Mouse (Mus musculus) heart, adult 18-20 months (tissue): Measurements from ENCODE around the gene Hpd. TPM values are rescaled to one million over a fixed set of nuclear protein-coding genes. Genes with fewer than 3 reads are reported as not detected.
A peak's percentile ranks its signal among the peaks of the same experiment; 100 is the strongest.

ENCODE experiments used
- DNase-seq, 2 experiments: peaks; one replicate each; pipeline ENCODE4 v3.0.0; 2021 to 2022; ENCODE audit warnings: mixed read lengths in 1 of 2
- total RNA-seq, 2 experiments: library from RNA; stranded (reverse); gene quantifications; 2 replicates each; pipeline ENCODE4 v1.2.3; 2021

The Hpd gene
- total RNA-seq, 2 experiments from 2014 or later = 0.51 TPM; not detected in 1

DNA sequence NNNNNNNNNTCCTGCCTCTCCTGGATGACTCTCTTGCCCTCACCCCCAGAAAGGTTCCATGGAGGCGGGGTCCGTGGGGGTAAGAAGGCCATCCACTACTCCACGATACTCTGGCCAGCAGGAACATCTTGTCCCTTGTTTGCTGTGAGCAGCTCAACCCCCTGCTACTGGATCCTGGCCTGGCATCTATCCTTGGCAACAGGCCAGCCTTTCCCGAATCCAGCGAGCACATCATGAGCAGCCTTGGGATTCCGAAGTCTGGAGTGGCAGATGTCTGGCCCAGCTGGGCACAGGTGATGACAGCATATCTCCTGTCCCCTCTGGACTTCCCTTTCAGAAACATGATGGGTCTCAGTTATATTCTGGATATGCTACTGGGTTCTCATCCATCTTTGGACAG, 3.4 kb upstream of the Hpd start:
- no peak for DNase-seq

- peak; percentile 44 to 45 for DNase-seq
Measured at GRCm38 (mm10) chr5:123181536-123181935, 991 bp downstream of the Hpd start.

DNA sequence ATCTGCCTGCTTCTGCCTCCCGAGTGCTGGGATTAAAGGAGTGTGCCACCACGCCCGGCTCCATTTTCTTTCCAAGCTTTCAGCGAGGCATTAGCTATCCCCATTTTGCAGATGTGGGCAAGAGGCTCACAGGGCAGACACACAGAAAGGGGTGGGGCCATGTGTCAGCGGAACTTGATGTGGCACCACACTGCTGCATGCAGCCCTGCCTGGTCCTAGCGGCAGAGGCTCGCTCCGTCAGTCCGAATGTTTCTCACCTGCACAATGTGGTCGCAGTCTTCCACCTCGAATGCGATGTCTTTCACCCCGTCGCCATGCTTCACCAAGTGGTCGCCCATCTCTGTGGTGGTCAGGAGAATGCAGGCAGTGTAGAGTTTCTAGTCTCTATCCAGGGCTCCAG, 2.1 kb downstream of the Hpd start:
- DNase-seq = no peak

DNA sequence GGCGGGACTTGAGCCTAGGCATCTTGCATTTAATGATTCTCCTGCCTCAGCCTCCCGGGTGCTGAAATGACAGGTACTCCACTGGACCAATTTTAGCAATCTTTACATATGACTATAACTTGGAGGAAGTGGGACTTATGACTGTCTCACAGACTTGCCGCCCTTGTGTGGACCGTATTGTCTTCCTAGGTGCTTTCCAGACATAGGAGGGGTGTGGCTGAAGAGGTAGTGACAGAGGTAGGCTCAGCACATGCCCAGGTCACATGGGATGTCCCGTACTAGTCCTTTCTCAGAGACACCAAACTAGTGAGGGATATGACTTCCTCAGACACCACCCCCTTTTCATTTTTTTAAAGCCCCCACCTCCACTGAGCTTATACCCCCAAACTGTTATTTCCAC, 3.7 kb downstream of the Hpd start:
- DNase-seq = no peak

DNA sequence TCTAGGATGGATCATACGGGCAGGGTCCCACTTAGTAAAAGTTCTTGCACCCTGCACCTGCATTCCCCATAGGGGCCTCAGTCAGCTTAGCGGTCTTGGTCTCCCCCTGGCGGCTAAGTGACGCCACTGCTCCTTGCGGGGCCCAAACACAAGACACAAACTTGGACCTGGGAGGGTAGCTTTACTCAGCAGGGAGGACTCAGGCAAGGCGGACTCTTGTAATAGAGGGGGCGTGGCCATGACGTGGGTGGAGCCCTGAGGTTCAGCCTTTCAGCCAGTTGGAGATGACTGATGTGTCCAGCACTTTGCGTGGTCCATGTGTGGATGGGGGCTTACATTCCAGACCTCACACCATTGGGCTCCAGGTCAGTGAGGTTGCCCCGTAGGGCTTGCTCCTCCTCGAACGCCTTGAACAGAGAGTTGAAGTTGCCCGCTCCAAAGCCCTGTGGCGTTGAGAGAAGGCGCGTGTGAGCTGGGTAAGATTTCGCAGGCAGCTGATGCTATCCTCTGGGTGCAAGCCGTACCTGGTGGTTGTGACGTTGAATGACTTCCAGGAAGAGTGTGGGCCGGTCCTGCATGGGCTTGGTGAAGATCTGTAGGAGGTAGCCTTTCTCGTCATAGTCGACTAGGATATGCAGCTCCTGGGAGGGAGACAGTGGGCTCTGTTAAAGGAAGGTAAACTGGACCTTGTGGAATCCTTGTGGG, 10.7 kb downstream of the Hpd start:
- DNase-seq = peak; percentile 77 to 90

- no peak for DNase-seq
Measured at GRCm38 (mm10) chr5:123170365-123170764, 12.2 kb downstream of the Hpd start.

DNA sequence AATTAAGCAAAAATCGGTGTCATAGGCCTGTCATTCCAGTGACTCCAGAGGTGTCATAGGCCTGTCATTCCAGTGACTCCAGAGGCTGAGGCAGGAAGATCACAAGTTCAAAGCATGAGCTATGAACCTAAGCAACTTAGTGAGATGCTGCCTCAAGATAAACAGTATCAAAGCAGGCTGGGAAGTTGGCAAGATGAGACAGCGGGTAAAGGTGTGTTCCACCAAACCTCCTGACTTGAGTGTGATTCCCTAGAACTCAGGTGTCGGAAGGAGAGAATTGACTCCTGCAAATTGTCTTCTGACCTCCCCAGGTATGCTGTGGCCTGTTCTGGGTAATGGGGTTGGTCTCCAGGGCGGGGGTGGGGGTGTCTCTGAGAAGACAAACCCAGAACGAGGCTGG, 13.2 kb downstream of the Hpd start, which contains the start of gene Psmd9:
Psmd9 (plus strand) TSS at position 130 of the 400 bp plus-strand sequence.
- DNase-seq = no peak

DNA sequence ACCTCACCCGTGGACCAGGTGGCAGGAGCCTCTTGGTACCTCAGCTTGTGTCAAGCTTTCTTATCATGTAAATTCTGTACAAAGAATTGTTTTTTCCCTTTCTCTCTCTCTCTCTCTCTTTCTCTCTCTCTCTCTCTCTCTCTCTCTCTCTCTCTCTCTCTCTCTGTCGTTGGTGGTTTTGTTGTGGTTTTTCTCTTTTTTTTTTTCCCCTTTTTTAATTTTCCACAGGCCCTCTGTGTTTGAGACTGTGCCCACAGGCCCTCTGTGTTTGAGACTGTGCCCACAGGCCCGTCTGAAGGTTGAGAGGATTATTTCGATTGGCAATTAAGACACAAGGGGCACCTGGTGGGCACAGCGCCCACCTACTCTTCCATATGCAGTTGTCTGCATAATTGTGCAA, 14.9 kb downstream of the Hpd start:
- DNase-seq = no peak

GRCm38 (mm10) chr5:123166437-123166836, 16.1 kb downstream of the Hpd start:
- no peak for DNase-seq

DNA sequence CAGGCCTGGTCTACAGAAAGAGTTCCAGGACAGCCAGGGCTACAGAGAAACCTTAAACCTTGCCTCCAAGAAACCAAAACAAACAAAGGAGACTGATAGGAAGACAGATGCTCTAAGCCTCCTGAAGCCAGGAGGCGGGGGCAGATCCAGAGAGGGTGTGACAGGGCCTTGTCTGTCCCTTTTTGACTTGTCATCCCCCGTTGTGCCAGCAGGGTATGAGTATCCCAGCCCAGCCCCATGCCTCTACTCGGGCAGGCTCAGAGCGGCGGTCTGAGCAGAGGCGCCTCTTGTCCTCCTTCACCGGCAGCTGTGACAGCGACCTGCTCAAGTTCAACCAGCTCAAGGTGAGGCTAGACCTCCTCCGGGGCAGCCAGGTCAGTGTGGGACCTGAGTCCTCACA, 19.6 kb downstream of the Hpd start:
- no peak for DNase-seq

DNA sequence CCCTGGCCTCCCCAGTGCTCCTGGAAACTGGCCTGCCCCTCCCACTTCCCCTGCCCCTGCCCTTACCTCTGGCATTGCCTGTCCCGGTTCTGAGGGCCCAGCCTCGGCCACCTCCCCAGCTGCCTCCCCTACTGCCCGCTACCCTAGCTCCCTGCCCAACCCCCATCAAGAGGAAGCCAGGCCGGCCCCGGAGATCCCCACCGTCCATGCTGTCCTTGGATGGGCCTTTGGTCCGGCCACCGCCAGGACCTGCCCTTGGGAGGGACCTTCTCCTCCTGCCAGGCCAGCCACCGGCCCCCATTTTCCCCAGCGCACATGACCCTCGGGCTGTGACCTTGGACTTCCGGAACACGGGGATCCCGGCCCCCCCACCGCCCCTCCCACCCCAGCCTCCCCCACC, 22.2 kb downstream of the Hpd start:
- DNase-seq = no peak

- DNase-seq = no peak
Measured at GRCm38 (mm10) chr5:123159866-123160265, 22.7 kb downstream of the Hpd start.

DNA sequence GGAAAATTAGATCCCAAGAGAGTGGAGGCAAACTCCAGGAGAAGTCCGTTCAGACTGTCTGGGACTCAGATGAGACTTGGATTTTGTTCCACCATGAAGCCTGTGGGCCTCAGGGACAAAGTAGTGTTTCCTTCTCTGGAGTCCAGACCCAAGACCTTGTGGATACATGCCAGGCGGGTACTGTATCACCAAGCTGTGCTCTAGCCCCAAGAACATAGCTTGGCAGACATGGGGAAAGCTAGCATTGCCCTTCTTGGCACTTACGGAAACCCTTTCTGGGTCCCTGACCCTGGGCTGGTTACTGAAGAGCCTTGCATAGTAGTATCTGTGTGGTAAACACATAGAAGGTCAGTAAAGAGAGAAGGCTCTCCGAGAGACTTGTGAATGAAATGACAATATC, 23.1 kb downstream of the Hpd start:
- DNase-seq = no peak

- DNase-seq = no peak
Measured at GRCm38 (mm10) chr5:123157972-123158371, 24.6 kb downstream of the Hpd start.

DNA sequence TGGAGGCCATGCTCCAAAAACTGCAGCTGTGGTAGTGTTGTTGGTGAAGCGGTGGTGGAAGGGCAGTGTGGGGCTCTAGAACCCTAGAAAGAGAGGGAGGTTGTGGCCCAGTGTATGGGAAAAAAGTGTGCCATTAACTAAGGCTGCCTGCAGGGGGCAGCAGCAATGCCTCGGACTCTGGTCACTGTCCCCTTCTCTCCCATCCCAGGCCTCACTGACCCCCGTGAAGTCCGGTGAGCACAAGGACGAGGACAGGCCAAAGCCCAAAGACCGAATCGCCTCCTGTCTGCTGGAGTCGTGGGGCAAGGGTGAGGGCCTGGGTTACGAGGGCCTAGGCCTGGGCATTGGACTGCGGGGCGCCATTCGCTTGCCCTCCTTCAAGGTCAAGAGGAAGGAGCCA, 25.8 kb downstream of the Hpd start:
- DNase-seq = no peak

- DNase-seq = peak; percentile 66 to 78
Measured at GRCm38 (mm10) chr5:123155425-123155824, 27.1 kb downstream of the Hpd start.

- DNase-seq = no peak
Measured at GRCm38 (mm10) chr5:123152901-123153300, 29.6 kb downstream of the Hpd start.

DNA sequence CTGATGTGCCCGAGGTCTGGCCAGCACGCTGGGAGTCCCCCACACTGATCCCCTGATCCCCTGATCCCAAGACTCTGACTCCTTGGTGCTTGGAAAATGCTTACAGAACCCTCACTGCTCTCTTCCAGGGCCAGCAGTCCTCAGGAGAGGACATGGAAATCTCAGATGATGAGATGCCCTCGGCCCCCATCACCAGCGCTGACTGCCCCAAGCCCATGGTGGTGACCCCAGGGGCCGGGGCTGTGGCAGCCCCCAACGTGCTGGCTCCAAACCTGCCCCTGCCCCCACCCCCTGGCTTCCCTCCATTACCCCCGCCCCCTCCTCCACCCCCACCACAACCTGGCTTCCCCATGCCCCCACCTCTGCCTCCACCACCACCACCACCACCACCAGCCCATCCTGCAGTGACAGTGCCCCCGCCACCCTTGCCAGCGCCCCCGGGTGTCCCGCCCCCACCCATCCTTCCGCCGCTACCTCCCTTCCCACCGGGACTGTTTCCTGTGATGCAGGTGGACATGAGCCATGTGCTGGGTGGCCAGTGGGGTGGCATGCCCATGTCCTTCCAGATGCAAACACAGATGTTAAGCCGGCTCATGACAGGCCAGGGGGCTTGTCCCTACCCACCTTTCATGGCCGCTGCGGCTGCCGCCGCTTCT, 30.7 kb downstream of the Hpd start:
- no peak for DNase-seq

DNA sequence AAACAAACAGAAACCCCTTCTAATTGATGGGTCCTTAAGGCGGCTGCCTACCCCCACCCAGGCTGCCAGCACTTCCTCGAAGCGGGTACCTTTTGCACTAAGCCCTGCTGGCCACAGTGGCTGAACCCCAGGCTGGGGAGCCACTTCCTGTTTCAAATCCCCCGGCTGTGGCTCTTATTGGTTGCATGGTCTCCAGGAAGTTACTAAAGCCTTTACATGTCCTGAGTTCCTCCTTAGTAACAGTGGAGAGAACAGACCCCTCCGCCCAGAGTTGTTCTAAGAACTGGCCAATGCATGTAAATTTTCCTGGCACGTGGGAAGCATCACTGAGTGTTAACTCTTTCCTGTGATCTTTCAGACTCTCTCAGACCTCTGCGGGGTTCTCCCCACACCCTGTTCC, 31.4 kb downstream of the Hpd start:
- peak; percentile 54 to 78 for DNase-seq

DNA sequence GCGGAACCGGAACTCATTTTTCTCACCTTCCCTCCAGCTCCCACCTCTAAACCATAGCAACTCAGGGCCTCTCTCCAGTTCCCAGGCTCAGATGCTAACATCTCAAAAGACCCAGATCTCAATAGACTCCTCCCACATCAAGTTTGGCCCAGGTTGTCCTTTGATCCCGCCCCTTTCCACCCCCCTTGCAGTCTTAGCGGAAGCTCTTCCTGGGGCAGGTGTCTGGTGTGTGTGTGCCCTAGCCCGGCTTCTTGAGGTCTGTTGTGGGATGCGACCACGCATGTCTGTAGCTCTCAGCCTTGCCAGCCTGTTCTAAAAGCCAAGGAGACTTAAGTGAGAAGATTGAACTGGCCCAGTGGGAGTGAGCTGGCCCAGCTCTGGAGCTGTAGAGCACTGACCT, 31.9 kb downstream of the Hpd start:
- DNase-seq = peak in 1 of 2 experiments; percentile 43

GRCm38 (mm10) chr5:123149451-123150400, 32.8 kb downstream of the Hpd start:
- peak; percentile 90 to 95 for DNase-seq

DNA sequence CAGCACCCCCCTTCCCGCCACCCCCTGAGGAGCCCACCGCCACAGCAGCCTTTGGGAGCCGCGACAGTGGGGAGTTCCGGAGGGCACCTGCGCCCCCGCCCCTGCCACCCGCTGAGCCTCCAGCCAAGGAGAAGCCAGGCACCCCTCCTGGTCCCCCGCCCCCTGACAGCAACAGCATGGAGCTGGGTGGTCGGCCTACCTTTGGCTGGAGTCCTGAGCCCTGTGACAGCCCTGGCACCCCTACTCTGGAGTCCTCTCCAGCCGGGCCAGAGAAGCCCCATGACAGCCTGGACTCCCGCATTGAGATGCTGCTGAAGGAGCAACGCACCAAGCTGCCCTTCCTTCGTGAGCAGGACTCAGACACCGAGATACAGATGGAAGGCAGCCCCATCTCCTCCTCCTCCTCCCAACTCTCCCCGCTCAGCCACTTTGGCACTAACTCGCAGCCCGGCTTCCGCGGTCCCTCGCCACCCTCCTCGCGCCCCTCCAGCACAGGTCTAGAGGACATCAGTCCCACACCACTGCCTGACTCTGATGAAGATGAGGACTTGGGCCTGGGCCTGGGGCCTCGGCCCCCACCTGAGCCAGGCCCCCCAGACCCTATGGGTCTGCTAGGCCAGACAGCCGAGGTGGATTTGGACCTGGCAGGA, 34.3 kb downstream of the Hpd start:
- no peak for DNase-seq
